Mouse (Mus musculus) liver, embryonic 14.5 days (tissue): ENCODE data around the gene Cxcl14. TPM values are rescaled to one million over a fixed set of nuclear protein-coding genes. Genes with fewer than 3 reads are reported as not detected.

Experiments used
- ATAC-seq: fragments of 200-750 bp; cut with Nextera tagmentation; 2 replicates; pipeline ENCODE4 v1.8.0; 2017; ENCODE audit warnings: moderate number of reproducible peaks, mild to moderate bottlenecking, moderate library complexity; ENCODE audit not compliant: insufficient read depth
- DNase-seq, 3 experiments: peaks; one replicate each; pipeline ENCODE4 v3.0.0-alpha.2; 2012 to 2013; ENCODE audit warnings: low read depth in 3 of 3, low spot score in 3 of 3
- H3K27ac ChIP-seq: fragments of 300-500 bp; sonication (generic); 2 replicates; pipeline ENCODE4 v1.5.1; 2014; ENCODE audit warnings: moderate library complexity, mild to moderate bottlenecking, control low read depth, inconsistent platforms
- H3K27me3 ChIP-seq: fragments of 300-500 bp; sonication (generic); 2 replicates; pipeline ENCODE4 v1.6.1; 2014; ENCODE audit warnings: mild to moderate bottlenecking, low read length, moderate library complexity; ENCODE audit not compliant: control insufficient read depth, insufficient read depth
- H3K36me3 ChIP-seq: fragments of 300-500 bp; sonication (generic); replicated peaks from 2 replicates; pipeline ENCODE4 v1.6.1; 2014; ENCODE audit warnings: low read depth; ENCODE audit not compliant: control insufficient read depth, insufficient read depth
- H3K4me1 ChIP-seq, 2 experiments: fragments of 200-500 bp in 1 of 2; fragments of 300-500 bp in 1 of 2; sonication (generic) in 1 of 2; replicated peaks; 2 replicates each; pipeline ENCODE4 v1.6.1; 2012 to 2014; ENCODE audit warnings: antibody characterized with exemption in 1 of 2, inconsistent platforms in 1 of 2, low read length in 1 of 2; ENCODE audit not compliant: control insufficient read depth in 2 of 2, insufficient read depth in 2 of 2
- H3K4me2 ChIP-seq: fragments of 300-500 bp; sonication (generic); 2 replicates; pipeline ENCODE4 v1.6.1; 2014; ENCODE audit warnings: low read depth, mild to moderate bottlenecking, control low read depth, moderate library complexity
- H3K4me3 ChIP-seq, 2 experiments: fragments of 200-500 bp in 1 of 2; fragments of 300-500 bp in 1 of 2; sonication (generic) in 1 of 2; 2 replicates each; pipeline ENCODE4 v1.5.1; 2012 to 2014; ENCODE audit warnings: low read depth in 2 of 2, low read length in 2 of 2, mild to moderate bottlenecking in 2 of 2, control low read depth in 1 of 2, inconsistent platforms in 1 of 2, moderate library complexity in 1 of 2; ENCODE audit not compliant: insufficient read depth in 1 of 2
- H3K9ac ChIP-seq: fragments of 300-500 bp; sonication (generic); replicated peaks from 2 replicates; pipeline ENCODE4 v1.6.1; 2014; ENCODE audit warnings: mild to moderate bottlenecking, control low read depth, moderate library complexity
- H3K9me3 ChIP-seq: fragments of 300-500 bp; sonication (generic); 2 replicates; pipeline ENCODE4 v1.6.1; 2016; ENCODE audit warnings: low read length, mixed read lengths; ENCODE audit not compliant: control insufficient read depth
- CTCF ChIP-seq: IDR thresholded peaks from 2 replicates; pipeline ENCODE4 v1.5.1; 2016; ENCODE audit warnings: antibody characterized with exemption, low read depth, control low read depth
- EP300 ChIP-seq: IDR thresholded peaks from 2 replicates; pipeline ENCODE4 v1.6.1; 2016; ENCODE audit warnings: antibody characterized with exemption, low read depth
- WGBS: fragments of 180-500 bp; shearing (Covaris S2); extraction: QIAGEN DNeasy Blood & Tissue Kit; methylation state at CpG from one replicate; pipeline ENCODE4 v1.1.7; 2014; ENCODE audit not compliant: insufficient replicate concordance; 5-methylcytosine and 5-hydroxymethylcytosine counted together
- polyA plus RNA-seq, 2 experiments: library from polyadenylated mRNA; depleted of rRNA in 1 of 2; stranded (reverse) in 1 of 2; unstranded in 1 of 2; fragments of >200 nt; fragmentation: Nextera tagmentation in 1 of 2; extraction: Ambion mirVana in 1 of 2; gene quantifications; 2 replicates each; pipeline versions ENCODE4 v1.2.1 to v1.2.3; 2012 to 2014

Gene Cxcl14
- polyA plus RNA-seq, 2 experiments: 0.20 TPM; not detected in 1

DNA sequence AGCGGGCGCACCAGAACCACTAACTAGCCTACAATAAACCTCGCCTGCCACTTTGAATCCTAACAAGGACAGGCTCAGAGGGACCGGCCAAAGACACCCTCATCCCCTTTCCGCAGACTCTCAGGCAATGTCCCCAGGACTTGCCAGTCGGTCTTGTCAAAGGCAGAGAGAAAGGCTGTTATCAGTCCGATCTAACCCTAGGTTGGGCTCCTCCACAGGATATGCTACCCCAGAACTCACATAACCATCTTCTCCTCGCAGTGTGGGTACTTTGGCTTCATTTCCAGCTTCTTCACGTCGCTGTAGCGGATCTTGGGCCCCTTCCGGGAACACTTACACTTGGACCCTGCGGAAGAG is 787 bp downstream of the Cxcl14 start:
- ATAC-seq (no peak), DNase-seq (no peak)
- no peaks in the 10 kb centered on the region for H3K9me3 ChIP-seq
- no peaks in the 10 kb centered on the region for H3K36me3 ChIP-seq
- no peak overlapping the region for H3K27ac ChIP-seq
- H3K27me3 ChIP-seq: peaks cover 37% of the 10 kb centered on the region
- no peaks in the 10 kb centered on the region for H3K4me1 ChIP-seq
- 4% methylated on average over 13 of the region's 13 CpGs for WGBS
- TF ChIP-seq CTCF (no peak), EP300 (no peak)
- no peak overlapping the region for H3K9ac ChIP-seq
- H3K4me3 ChIP-seq: no peak overlapping the region
- no peak overlapping the region for H3K4me2 ChIP-seq

DNA sequence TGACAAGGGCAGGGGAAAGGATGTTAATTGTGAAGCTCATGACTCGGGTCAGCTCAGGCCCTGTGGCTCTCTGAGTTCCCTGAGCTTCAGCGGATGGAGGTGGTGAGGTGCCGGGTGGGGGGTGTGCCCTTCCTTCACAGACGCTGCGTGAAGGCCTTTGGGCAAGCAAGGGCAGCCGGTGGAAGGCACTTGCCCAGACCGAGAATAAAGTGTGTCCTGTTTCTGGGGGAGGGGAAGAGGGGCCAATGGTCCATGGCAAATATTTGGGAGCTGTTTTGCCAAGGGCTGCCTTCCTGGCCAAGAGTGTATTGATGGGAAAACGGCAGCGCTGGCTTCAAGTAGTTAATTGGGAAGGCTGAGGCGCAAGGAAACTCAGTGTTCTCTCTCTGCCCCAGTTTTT is 1.4 kb downstream of the Cxcl14 start:
- ATAC-seq (no peak), DNase-seq (no peak)
- H3K36me3 ChIP-seq: no peaks in the 10 kb centered on the region
- no peak overlapping the region for H3K4me2 ChIP-seq
- H3K27me3 ChIP-seq: peaks cover 37% of the 10 kb centered on the region
- no peaks in the 10 kb centered on the region for H3K4me1 ChIP-seq
- no peak overlapping the region for H3K4me3 ChIP-seq
- TF ChIP-seq CTCF (no peak), EP300 (no peak)
- no peak overlapping the region for H3K9ac ChIP-seq
- no peaks in the 10 kb centered on the region for H3K9me3 ChIP-seq
- WGBS: 5% methylated on average over 10 of the region's 10 CpGs
- no peak overlapping the region for H3K27ac ChIP-seq

DNA sequence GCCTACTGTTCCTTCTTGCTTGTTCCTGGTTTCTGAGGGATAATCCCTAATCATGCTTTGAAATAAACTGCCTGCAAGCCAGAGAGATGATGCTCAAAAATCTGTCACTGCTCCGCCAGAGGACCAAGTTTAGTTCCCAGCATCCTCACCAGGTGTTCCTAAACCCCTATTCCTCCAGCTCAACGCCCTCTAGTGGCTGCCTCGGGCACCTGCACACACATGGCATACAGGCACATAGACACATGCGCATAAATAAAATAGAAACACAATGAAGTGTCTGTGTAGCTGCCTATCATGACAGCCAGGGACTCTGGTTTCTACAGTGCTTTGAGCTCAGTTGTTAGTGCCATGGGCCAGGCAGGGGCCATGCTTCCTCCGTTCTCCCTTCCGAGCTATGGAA is 6.4 kb downstream of the Cxcl14 start:
- H3K9me3 ChIP-seq: no peaks in the 10 kb centered on the region
- no peak overlapping the region for H3K4me3 ChIP-seq
- WGBS: 53% methylated on average over 6 of the region's 6 CpGs
- H3K36me3 ChIP-seq: no peaks in the 10 kb centered on the region
- TF ChIP-seq CTCF: peak; percentile 53
- TF ChIP-seq EP300: no peak
- DNase-seq: no peak
- H3K4me1 ChIP-seq: no peaks in the 10 kb centered on the region
- no peak for ATAC-seq
- H3K9ac ChIP-seq: no peak overlapping the region
- H3K27ac ChIP-seq: no peak overlapping the region
- no peak overlapping the region for H3K4me2 ChIP-seq
- H3K27me3 ChIP-seq: peaks cover 11% of the 10 kb centered on the region

DNA sequence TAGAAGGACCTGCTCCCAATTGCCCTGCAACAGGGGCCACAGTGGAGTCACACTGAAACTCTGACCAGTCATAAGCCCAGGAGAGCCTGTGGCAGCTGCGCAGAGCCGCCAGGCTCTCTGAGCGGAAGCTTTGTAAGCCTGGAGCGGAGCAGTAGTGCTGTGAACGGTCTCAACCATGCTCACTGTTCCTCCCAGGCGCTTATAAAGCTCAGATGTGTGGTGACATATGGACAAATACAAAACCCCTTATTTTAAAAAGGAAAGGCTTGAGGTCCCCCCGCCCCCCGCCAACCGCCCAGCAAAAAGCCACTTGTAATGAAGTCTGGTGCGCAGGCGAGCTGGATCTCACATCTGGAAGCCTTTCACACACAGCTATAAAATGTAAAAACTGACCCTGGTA is 7.1 kb downstream of the Cxcl14 start:
- H3K4me3 ChIP-seq: no peak overlapping the region
- H3K27ac ChIP-seq: no peak overlapping the region
- no peaks in the 10 kb centered on the region for H3K36me3 ChIP-seq
- H3K9ac ChIP-seq: no peak overlapping the region
- no peak for ATAC-seq
- DNase-seq: no peak
- 62% methylated on average over 11 of the region's 11 CpGs for WGBS
- H3K9me3 ChIP-seq: no peaks in the 10 kb centered on the region
- H3K4me2 ChIP-seq: no peak overlapping the region
- H3K4me1 ChIP-seq: no peaks in the 10 kb centered on the region
- peaks cover 4% of the 10 kb centered on the region for H3K27me3 ChIP-seq
- TF ChIP-seq CTCF: no peak
- no peak for TF ChIP-seq EP300

DNA sequence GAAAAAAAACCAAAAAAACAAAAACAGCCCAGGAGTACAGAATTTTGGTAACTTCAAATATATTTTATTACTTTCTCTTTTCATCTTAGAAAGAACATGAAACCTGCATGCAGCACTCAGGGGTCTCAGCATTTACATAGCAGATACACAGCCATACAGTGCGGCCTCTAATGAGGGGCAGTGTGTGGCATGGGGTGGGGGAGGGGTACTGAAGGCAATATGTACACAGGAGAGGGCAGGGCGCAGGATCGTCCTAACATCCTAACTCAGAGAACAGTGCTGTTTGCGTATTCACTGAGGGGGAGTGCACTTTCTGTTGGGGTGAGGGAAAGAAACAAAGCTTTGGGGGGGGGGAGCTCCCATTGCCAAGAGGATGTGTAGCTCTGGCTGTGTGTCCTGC is 7.8 kb downstream of the Cxcl14 start:
- Histone ChIP-seq H3K4me2 (no peak overlapping the region), H3K9ac (no peak overlapping the region), H3K36me3 (no peaks in the 10 kb centered on the region), H3K27me3 (peaks cover 4% of the 10 kb centered on the region), H3K4me3 (no peak overlapping the region), H3K27ac (no peak overlapping the region), H3K9me3 (no peaks in the 10 kb centered on the region), H3K4me1 (no peaks in the 10 kb centered on the region)
- ATAC-seq: no peak
- DNase-seq: no peak
- TF ChIP-seq CTCF (no peak), EP300 (no peak)
- 48% methylated on average over 4 of the region's 4 CpGs for WGBS

DNA sequence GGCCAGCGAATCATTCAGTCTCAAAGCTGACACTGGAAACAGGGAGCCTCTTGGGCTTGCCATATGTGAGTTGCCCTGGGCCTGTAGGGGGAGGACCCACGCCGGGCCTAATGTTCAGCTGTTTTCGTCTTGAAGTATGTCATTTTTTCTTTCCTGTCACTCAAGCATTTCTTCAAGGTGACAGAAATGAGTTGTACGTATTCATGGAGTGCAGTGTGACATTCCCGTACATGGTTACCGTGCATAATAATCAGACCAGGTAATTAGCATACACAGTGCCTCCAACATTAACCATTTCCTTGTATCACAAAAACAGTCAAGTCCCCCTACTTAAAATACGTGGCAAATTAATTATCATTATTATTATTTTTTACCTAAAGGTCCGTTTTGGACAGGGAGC is 9.3 kb downstream of the Cxcl14 start:
- Histone ChIP-seq H3K4me1 (no peaks in the 10 kb centered on the region), H3K36me3 (no peaks in the 10 kb centered on the region), H3K27me3 (no peaks in the 10 kb centered on the region), H3K4me3 (no peak overlapping the region), H3K9me3 (no peaks in the 10 kb centered on the region), H3K4me2 (no peak overlapping the region), H3K9ac (no peak overlapping the region), H3K27ac (no peak overlapping the region)
- no peak for ATAC-seq
- TF ChIP-seq CTCF (no peak), EP300 (no peak)
- WGBS: 58% methylated on average over 9 of the region's 9 CpGs
- DNase-seq: no peak
